7 mouse cellular contexts compared by ENCODE assay signal in genomic region chr2:83724827-83725730, GRCm38 (mm10). TPM values are rescaled to one million over a fixed set of nuclear protein-coding genes. Genes with fewer than 3 reads are reported as not detected.
DNase-seq lines count a peak whose midpoint lies in the region; ATAC-seq and TF ChIP-seq lines count a peak whose summit lies in the region.

No protein-coding gene starts in this region.

- peak overlapping the region; percentile 77 for H3K4me3 ChIP-seq in hindbrain, embryonic 13.5 days
- H3K4me3 ChIP-seq in limb, embryonic 11.5 days (ENCODE audit: low read depth, low read length) = peak overlapping the region; percentile 84
- peak overlapping the region; percentile 78 for H3K4me3 ChIP-seq in midbrain, embryonic 11.5 days (ENCODE audit: low read depth, low read length)
- H3K4me3 ChIP-seq in spleen, adult 2 months (ENCODE audit: extremely low read depth, insufficient read depth, insufficient read length) = peak overlapping the region; percentile 85

- DNase-seq in NIH3T3 (ENCODE audit: low read depth) = peak; percentile 61
- DNase-seq in cerebellum, adult 11 months = peak; percentile 41
- DNase-seq in frontal cortex, postnatal 25 days (ENCODE audit: low spot score in 2 of 2) = peak; percentile 39 to 47
- peak; percentile 74 for DNase-seq in limb, embryonic 11.5 days (ENCODE audit: low spot score)
- DNase-seq in midbrain, embryonic 11.5 days (ENCODE audit: low spot score, missing footprints) = peak; percentile 95
- peak in 1 of 2 experiments; percentile 54 for DNase-seq in spleen, adult 2 months (ENCODE audit: low read depth in 1 of 2, low spot score in 2 of 2)

- H3K9me3 ChIP-seq in hindbrain, embryonic 13.5 days = no peaks in the 10 kb centered on the region
- no peaks in the 10 kb centered on the region for H3K9me3 ChIP-seq in limb, embryonic 11.5 days (ENCODE audit: control insufficient read depth, low read length)
- no peaks in the 10 kb centered on the region for H3K9me3 ChIP-seq in midbrain, embryonic 11.5 days (ENCODE audit: control insufficient read depth, low read length)

- peaks cover 24% of the 10 kb centered on the region for H3K4me1 ChIP-seq in hindbrain, embryonic 13.5 days (replicated peaks)
- H3K4me1 ChIP-seq in limb, embryonic 11.5 days (ENCODE audit: control insufficient read depth, insufficient read depth, low read length) = no peaks in the 10 kb centered on the region
- peaks cover 7% of the 10 kb centered on the region for H3K4me1 ChIP-seq in midbrain, embryonic 11.5 days (ENCODE audit: control insufficient read depth, insufficient read depth, low read length)
- peaks cover 18% of the 10 kb centered on the region for H3K4me1 ChIP-seq in spleen, adult 2 months (ENCODE audit: control insufficient read depth, insufficient read depth, insufficient read length)

- H3K27ac ChIP-seq in hindbrain, embryonic 13.5 days = peak overlapping the region; percentile 87
- peak overlapping the region; percentile 96 for H3K27ac ChIP-seq in limb, embryonic 11.5 days (replicated peaks; ENCODE audit: low read depth, low read length)
- peak overlapping the region; percentile 79; the same call in 1 of the 2 replicates for H3K27ac ChIP-seq in midbrain, embryonic 11.5 days (ENCODE audit: low read depth, low read length)
- H3K27ac ChIP-seq in spleen, adult 2 months (ENCODE audit: insufficient read depth, low read length) = peak overlapping the region; percentile 90

- H3K4me2 ChIP-seq in hindbrain, embryonic 13.5 days = peak overlapping the region; percentile 92
- peak overlapping the region; percentile 54 for H3K4me2 ChIP-seq in limb, embryonic 11.5 days (ENCODE audit: low read depth, severe bottlenecking)
- H3K4me2 ChIP-seq in midbrain, embryonic 11.5 days = peak overlapping the region; percentile 75

- WGBS in hindbrain, embryonic 13.5 days = 4% methylated on average over 36 of the region's 44 CpGs
- WGBS in limb, embryonic 11.5 days = 5% methylated on average over 44 of the region's 44 CpGs
- WGBS in midbrain, embryonic 11.5 days = 4% methylated on average over 44 of the region's 44 CpGs
- WGBS in spleen, adult 2 months = 8% methylated on average over 43 of the region's 44 CpGs

- no peak for TF ChIP-seq POLR2A in spleen, adult 2 months (IDR thresholded peaks at IDR 0.05; ENCODE audit: low read depth, low read length)

- peak overlapping the region; percentile 86 for H3K9ac ChIP-seq in hindbrain, embryonic 13.5 days
- H3K9ac ChIP-seq in limb, embryonic 11.5 days (ENCODE audit: low read length) = peak overlapping the region; percentile 94
- H3K9ac ChIP-seq in midbrain, embryonic 11.5 days (ENCODE audit: low read length) = peak overlapping the region; percentile 90

- no peak for TF ChIP-seq CTCF in spleen, adult 2 months (IDR thresholded peaks at IDR 0.05; ENCODE audit: extremely low read depth, insufficient read depth, insufficient read length, insufficient replicate concordance)

- peak; percentile 76 for ATAC-seq in hindbrain, embryonic 13.5 days (ENCODE audit: low FRiP score)
- ATAC-seq in limb, embryonic 11.5 days (ENCODE audit: insufficient number of reproducible peaks, low FRiP score, low TSS enrichment, low read depth) = peak; percentile 73
- peak; percentile 75 for ATAC-seq in midbrain, embryonic 11.5 days (ENCODE audit: low FRiP score)

- 0 out of 2 replicates have a peak, but pooled peaks cover 2% of the 10 kb centered on the region for H3K27me3 ChIP-seq in hindbrain, embryonic 13.5 days
- no peaks in the 10 kb centered on the region for H3K27me3 ChIP-seq in limb, embryonic 11.5 days (ENCODE audit: control insufficient read depth, insufficient read depth, low read length)
- no peaks in the 10 kb centered on the region for H3K27me3 ChIP-seq in midbrain, embryonic 11.5 days (ENCODE audit: control insufficient read depth, insufficient read depth, low read length)
- no peaks in the 10 kb centered on the region for H3K27me3 ChIP-seq in spleen, adult 2 months (ENCODE audit: control insufficient read depth, insufficient read depth, low read length)

- H3K36me3 ChIP-seq in hindbrain, embryonic 13.5 days = no peaks in the 10 kb centered on the region
- H3K36me3 ChIP-seq in limb, embryonic 11.5 days (ENCODE audit: control insufficient read depth, insufficient read depth, low read length) = no peaks in the 10 kb centered on the region
- H3K36me3 ChIP-seq in midbrain, embryonic 11.5 days (ENCODE audit: control insufficient read depth, insufficient read depth, low read length) = no peaks in the 10 kb centered on the region
- H3K36me3 ChIP-seq in spleen, adult 2 months (ENCODE audit: control insufficient read depth, insufficient read depth, low read length) = no peaks in the 10 kb centered on the region

RNA-seq across cellular contexts. Expression of gene Itgav, which starts 0.9 kb away (rescaled TPM):
- polyA plus RNA-seq in hindbrain, embryonic 13.5 days (2015; fragmentation: Nextera tagmentation; extraction: Ambion mirVana) = 20.1 and 27.2 TPM in 2 replicates
- 66.3 and 78.2 TPM in 2 replicates for polyA plus RNA-seq in limb, embryonic 11.5 days (2014; fragmentation: Nextera tagmentation; extraction: Ambion mirVana)
- 40.5 and 41.7 TPM in 2 replicates for polyA plus RNA-seq in midbrain, embryonic 11.5 days (2014; fragmentation: Nextera tagmentation; extraction: Ambion mirVana)
- 17.5 and 36.6 TPM in 2 replicates for polyA plus RNA-seq in spleen, adult 2 months (2012; rRNA removed)
